Mouse (Mus musculus) frontal cortex, postnatal 14 days (tissue): ENCODE data around the gene Mlxipl.

Source experiments
- DNase-seq, 2 experiments: peaks; one replicate each; pipeline ENCODE4 v3.0.0; 2022; ENCODE audit warnings: low spot score in 2 of 2

The Mlxipl gene

GRCm38 (mm10) chr5:135185016-135185415, 95.3 kb downstream of the Mlxipl start:
- no peak for DNase-seq

- DNase-seq, result no peak
These were observed 95.9 kb downstream of the Mlxipl start for GRCm38 (mm10) chr5:135185596-135185995.

GRCm38 (mm10) chr5:135186231-135186620, 96.5 kb downstream of the Mlxipl start:
- no peak for DNase-seq

- DNase-seq, result peak; percentile 97
These were observed 97.1 kb downstream of the Mlxipl start, which contains the start of gene Baz1b for GRCm38 (mm10) chr5:135186621-135187348. TSS of gene Baz1b (plus strand) at chr5:135187264.

DNA sequence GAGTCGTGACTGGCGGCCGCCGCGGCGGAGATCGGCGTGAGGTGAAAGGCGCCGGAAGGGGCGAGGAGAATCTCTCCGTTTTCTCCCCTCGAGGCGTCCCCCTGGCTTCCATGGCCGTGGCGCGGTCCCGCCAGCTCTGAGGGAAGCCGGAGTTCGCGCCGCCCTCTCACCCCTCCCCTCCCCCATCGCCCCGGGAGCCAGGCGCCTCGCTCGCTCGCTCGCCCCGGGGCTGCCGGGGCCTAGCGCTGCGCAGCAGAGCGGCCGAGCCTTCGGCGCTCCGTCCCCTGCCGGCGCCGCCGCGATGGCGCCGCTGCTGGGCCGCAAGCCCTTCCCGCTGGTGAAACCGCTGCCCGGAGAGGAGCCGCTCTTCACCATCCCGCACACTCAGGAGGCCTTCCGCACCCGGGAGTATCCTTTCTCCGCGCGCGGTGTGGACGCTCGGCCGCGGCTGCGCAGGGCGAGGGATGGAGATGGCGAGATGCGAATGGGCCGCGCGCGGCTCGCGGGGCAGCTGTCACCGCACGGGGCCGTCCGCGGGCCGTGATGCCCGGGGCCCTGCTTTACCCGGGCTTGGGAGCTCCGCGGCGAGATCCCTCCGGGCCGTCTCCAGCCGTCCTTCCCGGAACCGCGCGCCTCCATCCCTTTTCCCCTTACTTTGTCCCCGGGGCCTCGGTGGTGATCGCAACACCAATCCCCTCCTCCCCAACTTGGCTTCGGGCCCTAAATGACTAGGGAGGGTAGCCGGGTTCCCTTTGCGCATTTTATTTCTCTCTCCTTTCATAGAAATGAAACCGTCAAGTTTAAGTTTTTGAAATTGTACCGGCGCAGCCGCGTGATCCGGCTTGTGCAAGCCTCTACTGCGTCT, 97.9 kb downstream of the Mlxipl start:
- DNase-seq, result peak in 1 of 2 experiments; percentile 28
